Mouse (Mus musculus) retina, postnatal 1 day (tissue): ENCODE data around the gene Pde8b.
A peak's percentile ranks its signal among the peaks of the same experiment; 100 is the strongest.

Experiments used
- DNase-seq: peaks from one replicate; pipeline ENCODE4 v3.0.0-alpha.2; 2012

Gene Pde8b

DNA sequence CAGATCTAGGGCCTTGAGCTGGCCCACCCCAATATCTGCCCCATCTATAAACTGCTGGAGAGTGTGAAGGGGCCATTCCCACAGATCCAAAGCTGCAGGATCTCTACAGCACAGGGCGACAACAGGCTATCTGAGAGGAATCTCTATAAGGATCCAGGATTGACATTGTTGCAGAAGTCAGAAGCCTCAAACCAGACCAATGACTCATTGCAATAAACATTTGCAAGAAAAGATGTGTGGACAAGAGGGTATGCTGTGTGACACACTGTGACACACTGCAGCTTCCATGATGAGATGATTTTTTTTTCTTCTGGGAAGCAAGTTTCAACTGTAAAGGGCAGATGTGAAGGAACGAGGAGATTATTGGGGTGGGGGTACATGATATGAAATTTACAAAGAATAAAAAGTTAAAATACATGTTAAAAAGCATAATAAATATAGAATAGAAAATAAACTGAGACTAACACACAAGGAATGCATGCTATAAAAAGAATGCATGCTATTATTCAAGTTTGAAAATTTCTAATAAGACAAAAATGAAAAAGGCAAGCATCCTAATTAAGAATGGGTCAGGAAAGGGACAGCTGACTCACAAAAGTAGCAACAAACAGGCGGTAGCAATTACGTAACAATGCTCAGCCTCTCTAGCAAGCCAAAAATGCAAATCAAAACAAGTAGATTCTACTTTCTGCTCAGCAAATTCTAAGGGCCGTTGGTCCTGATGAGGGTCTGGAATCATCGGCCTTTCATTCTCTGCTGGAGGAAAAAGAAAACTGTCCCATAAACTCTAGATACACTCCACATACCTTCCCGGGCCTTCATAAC is 114.6 kb downstream of the Pde8b start:
- DNase-seq = no peak

DNA sequence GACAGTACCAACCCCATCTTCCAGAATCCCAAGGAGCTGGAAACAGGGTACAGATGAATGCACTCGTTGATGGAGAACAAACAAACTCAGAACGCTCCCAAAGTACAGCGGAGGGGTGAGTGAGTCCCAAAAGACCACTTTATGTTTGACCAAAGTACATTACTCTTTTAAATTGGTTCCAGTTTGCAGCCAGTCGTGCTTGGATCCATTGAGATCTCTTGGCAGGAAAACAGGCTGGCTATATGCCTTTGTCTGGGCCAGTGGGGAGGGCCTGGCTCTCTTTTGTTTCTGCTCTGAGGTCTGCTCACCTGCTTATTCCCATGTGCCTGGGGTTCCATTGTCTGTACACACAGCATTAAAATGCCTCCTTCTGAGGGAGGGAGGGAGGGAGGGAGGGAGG is 118.3 kb downstream of the Pde8b start:
- DNase-seq = no peak

DNA sequence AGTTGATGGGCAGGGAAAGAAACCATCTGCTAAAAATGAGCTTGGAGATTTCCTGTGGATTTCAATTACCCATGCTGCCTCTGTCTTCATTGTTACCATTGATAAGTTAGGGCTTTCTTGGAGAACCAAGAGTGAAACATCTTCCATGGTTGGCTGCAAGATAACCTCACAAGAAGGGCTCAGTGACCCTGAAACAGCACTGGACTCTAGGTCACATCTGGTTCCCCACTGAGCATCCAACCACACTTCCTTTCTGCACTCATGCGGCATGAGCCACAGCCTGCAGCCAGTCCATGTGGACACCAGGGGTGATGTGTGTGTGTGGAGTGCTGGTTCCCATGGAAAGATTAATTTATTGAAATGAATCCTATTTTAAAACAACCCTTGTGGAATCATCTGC is 119.1 kb downstream of the Pde8b start:
- DNase-seq = no peak

DNA sequence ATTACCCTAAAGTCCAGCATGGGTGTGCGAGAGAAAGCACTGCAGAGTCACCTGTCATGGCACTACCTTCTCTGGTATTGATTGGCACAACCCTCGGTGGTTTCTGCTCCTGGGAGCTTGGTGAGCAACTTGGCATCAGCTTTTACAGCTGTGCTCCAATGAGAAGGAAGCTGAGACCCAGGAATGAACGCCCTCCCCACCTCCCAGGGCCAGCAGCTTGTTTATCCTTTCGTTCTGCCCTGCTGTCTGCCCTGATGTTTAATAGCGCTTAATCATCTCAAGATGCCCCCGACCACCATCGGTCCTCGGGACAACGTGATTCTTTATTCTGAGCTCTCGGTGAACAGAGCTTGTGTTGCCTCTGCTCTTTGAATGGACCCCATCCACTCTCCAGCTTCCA is 122.8 kb downstream of the Pde8b start:
- no peak for DNase-seq

DNA sequence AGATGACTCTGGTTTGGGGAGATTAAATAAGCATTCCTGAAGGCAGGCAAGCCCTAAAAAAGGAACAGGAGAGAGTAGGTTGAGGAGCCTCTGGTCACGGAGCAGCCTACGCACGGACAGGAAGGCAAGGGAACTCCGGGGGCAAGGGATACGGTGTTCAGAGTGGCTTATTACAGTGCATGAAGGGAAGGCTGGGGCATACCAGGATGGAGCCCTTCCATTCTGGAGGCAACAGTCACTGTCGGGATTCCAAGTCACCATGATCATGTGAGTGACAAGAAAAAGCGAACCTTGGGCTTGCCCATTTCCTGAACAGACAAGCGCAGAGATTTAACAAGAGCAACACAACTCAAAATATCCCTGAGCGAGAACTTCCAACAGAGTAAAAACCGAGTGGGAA is 123.3 kb downstream of the Pde8b start:
- DNase-seq = no peak

DNA sequence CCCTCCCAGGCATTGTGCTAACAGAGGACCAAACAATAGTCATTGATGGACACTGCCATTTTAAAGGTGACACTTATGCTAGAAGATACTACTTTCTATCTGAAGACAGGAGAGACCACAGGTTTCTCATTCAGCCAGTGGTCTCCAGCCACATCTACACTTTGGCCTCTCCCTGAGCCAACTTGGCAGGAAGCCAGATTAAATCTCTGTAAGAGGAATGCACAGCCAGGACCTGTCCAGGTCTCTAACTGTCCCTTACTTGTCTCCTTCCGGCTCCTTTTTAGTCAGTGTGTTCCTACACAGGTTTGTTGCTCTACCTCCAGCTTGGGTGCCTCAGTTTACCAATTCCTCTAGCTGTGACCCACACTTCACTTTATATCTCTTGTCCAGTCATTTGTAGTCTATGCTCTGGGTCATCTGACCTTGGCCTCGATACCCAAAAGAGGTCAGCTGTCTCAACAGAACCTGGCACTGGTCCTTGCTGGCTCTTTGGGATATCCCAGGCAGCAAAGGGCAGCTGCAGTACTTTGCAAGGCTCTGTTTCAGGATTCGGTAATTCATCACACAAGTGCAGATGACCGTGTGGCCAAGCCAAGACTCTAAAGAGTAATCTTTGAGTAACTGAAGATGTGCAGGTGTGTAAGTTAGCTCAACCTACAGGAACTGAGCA is 124.5 kb downstream of the Pde8b start:
- peak; percentile 24 for DNase-seq

DNA sequence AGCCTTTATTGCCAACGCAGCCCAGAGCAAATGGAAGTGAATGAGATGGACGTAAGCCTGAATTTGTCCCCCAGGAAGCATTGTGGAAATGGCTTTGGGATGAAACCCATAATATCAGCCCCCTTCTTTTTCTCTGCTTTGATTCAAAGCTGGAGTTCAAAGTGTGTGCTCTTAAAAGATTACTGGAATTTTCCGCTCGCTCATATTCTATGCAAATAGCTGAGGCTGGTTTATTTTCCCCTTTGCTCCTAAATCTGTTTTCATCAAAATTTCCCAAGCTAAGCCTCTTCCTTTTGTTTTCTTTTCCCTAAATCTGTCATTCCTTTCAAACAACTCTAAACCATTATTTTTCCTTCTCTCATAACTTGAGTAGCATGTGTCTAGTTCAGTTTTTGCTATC is 129.6 kb downstream of the Pde8b start:
- no peak for DNase-seq

DNA sequence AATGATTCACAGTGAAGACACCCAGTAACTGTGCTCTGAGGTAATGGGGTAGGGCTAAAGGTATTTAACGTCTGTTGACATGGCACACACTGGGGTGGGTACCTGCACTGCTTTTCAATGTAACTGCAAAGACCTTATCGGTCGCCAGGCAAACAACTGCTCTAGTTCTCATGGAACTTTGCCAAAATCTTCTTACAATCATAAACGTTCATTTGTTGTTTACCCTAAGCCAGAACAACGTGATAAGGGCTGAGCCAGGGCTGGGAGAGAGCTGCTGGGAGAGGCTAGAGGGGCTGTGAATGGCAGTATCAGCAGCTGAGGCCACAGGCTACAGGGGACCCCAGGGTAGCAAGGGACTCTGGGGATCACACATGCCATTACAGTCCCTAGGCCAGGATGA is 136.4 kb downstream of the Pde8b start:
- no peak for DNase-seq

DNA sequence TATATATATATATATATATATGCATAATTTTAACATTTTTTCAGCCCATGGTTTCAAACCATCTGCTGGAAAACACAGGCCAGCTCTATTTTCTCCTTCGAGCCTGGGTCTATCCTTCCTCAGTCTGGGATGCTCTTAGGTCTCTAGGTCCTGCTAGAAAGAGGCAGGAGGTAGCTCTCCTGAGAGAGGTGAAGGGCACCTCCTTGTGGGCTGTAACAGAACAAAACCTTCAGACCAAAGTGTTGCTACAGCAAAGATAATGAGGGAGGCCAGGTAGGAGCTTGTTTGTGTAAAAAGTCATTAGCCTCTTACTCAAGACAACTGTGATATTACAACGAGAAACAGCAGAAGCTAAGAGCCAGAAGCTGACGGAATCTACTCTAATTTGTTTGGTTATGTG is 140.6 kb downstream of the Pde8b start:
- no peak for DNase-seq

DNA sequence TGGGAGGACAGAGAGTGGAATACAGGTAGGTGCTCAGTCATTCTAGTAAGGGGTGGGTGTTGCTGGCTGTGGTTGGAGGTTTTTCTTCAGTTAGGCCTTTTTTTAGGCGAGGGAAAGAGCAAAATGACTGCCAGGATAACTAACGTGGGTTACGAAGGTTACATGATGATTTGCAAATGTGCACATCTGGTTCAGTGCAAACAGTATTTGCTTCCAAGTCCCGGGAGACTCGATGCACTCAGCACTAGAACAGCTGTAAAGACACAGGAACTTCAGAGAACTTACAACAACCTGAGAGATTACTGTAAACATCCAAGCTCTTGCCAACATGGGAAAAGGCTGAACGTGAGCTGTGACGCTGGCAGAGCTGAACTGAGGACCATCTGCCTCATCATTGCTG is 142.1 kb downstream of the Pde8b start:
- no peak for DNase-seq

DNA sequence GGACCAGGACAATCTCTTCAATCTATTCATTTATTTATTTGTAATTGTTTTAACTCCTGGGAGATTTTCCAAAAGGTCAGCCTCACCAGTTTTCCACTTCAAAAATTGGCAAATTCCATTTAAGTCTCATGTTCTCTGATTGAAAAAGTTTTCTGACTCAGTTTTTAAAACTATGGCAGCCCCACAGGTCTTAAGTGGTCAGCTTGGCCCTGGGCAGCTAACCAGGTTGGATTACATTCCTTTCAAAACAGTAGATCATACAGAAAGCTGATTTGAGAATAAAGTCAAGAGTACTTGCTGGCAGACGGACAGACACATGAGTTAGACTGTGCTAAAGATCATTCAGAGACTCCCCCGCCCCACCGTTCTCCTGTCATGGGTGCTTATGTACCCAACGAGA is 145.3 kb downstream of the Pde8b start:
- DNase-seq = no peak

DNA sequence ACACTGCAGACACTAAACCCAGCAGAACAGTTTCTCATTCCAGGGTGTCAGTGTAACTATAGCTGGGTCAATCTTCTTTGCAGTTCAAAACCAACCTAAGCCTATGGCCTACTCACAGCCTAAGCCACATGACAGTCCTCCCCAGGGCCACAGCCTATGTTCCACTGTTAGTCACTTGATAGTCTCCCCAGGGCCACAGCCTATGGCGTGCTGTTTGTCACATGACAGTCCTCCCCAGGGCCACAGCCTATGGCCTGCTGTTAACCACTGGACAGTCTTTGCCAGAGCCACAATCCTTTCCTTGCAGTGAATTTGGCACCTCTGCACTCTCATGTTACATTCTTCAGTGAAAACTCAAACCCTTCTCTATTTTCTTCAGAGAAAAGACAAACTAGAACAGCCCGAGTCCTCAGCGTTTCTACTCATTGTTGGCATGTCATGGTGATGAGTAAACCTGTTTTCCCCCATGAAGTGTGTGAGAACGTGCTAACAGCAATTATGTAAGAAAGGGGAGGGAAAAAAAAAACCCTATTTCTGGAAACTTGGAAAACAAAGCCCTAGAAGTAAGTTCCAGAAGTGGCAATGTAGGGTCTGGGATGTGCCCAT is 147.0 kb downstream of the Pde8b start:
- no peak for DNase-seq

DNA sequence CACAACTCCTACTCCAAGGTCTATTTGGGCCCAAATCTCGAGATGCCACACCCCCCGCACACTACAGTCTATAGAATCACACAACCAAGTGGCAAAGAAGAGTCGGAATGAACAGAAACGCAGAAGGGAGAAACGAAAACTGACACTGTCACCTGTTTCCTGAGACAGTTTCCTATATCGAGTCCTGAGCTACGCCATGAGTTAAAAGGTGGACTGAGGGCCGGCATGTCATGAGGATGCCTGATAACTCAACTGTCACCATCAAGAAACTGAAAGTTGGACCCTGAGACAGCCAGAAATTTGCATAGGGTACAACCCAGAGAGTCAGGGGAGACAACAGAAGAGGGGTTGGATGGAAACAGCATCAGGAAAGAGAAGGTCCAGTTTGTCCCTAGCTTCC is 148.8 kb downstream of the Pde8b start:
- no peak for DNase-seq

DNA sequence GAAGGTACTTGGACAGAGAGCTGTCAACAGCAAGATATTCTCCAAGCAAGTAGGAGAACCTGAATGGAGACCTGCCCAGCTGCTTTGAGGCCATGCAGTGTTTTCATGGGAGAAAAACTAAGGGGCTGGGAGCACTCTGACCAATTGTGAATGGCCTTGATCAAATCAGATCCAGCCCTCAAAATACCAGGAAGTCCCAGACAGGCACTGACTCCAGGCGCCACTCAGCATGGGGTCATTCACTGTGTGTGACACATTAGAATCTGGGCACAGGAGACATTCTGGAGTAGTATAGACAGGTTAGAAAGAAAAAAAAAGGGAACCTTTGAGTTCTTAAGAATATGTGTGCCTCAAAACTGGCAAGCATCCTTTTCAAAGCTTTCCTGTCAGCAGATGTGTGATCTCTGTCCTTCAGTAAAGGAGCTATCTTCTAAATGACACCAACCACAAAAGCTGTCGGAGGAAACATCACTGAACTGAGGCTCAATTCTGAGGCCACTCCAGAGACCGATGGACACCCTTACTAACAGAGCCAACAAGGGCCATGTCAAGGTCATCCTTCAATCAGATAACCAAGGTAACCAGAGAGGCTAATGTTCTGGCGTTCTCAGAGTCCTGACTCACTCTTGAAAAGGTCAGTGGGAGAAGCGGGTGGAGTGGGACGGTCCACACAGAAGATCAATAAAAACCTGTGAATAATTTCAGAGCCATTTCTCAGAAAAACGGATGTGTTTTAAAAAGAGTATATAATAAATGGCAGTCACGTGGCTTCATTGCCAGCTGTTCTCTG is 151.0 kb downstream of the Pde8b start:
- DNase-seq = no peak

DNA sequence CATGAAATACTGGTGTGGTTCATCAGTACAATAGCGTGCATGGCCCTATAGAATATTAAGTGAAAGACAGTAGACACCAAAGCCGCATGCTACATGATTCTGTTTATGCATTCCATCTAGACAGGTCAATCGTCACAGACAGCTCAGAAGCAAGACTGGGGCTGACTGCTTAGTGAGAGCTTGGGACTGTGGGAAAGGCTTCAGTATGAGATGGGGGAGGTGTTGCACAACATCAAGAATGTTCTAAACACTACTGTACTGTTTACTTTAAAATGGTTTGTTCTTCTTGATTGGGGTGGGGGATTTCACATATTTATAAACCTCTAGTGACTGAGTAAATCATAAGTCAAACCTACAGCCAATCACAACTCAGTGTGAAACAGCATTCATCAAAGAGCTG is 153.5 kb downstream of the Pde8b start:
- DNase-seq = no peak

DNA sequence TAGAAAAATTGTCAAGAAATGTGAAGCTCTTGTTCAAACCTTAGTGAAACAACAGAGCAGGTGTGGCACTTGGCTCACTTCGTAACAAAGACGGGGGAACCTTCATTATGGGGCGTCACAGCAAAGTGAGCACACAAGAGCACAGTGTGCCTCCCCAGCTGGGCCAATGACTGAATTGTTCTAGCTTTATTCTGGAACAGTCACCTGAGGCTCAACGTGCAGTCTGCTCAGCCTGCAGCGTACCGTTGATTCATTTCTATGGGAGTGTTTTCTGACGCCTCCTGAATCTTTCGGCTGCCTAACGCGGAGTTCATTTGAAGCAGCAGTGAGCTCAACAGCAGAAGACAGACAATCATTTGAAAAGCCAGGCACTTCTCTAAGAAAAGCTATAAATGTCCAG is 154.3 kb downstream of the Pde8b start:
- DNase-seq = no peak

DNA sequence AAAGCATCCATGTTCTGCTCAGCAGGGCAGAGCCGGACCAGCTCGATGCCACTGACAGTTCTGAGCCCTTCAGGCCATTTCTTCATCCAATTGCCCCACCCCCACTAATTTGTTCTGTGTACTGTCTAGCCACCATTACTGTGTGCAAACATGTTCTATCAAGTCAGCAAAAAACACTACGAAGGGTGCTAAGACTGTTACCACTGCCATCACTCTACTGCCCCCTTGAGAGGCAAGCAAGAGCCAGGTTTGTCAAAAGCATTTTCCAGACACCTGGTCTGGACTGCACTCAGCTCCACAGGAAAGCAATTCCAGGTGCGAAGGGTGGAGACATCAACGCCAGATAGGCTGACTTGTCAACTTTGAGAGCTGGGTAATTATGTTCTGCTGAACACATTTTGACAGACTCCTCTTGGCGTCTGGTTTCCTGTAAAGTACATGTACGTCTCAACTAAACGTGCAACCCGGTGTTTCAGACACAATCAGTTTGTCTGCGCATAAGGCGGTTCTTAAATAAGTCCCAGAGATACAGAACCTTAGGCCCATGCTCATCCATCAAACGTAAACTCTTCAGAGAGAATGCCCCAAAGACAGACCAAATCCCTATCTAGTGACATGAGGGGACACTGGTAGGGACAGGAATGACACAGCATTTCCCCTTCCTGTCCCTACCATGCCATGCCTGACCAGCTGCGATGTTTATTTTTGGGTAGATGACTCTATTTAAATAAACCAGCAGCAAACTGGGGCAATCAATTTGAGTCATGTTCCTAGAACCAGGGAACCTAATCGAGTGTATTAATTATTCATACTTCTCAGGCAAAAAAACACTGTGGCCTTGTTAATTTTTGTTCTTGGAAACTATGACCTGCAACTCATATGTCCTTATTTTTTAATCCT is 158.3 kb downstream of the Pde8b start:
- DNase-seq = peak; percentile 34

DNA sequence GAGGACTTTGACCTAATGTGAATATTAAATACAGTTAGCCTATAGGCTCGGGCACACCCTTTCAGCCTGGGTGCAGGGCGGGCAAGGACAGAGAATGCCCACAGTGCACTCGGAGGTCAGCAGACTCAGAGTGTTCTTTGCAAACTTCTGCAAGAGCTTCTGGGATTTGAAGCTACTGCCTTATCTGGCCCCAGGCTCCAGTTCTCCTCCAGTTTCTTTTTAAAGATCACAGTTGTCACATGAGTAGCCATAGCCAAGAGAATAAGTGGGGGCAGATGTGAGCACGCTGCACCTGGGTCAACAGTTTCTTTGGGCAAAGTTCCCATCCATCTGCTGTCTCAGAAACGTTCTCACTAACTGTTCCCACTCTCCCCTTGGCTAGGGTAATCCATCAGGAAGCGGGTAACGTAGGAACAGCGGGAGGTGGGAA is 162.8 kb downstream of the Pde8b start:
- no peak for DNase-seq

DNA sequence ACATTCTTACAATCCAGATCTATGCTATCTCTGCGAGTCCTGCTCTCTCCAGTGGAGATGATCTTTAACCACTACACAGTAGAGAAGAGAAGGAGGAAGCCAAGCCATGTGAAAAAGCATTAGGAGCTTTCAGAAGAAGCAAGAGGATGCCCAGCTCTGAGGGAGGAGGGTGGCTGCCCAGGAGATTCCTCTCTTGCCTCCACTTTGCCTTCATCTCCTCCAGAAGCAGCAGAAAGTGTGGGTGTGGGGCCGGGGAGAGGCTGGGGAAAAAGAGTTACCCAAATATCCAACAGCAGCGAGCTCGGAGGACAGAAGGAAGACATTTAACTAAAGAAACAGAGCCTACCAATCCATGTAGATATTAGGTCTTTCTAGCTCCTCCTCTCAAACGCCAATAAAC is 164.1 kb downstream of the Pde8b start:
- no peak for DNase-seq

DNA sequence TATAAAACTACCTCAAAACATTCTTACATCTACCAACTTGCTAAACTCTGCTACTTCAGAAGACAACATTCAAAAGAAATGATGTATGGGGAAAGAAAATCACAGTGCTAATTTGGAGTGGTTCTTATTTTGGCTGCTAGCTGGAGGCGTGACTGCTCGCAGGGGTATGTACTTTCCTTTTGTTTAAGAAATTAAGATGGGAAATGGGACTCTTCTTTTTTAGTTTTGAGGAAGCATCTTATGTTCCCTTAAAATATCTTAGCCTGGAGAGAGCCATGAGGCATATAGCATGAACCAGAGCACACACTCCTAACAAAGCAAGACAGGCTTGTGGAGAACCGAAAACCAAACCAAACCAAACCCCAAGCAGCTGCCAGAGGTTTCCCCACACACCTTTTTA is 167.5 kb downstream of the Pde8b start:
- DNase-seq = no peak

DNA sequence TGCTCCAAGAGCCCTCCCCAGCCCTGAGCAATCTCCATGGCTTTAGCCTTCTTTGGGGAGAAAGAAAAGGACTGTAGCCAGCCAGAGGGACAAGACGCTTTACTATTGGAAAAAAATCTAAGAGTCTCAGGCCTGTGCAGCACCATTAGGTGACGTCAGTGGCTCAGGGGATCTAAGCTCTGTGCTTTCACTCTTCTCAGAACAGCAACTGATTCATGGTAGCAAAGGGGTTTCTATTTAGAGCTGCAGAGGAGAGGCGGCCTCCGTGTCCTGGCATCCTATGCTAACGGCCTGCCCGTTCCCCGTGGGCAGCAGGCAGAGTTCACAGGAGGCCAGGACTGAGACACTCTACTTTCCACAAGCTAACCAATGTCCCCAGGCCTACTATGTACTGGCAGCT is 169.1 kb downstream of the Pde8b start:
- DNase-seq = no peak

DNA sequence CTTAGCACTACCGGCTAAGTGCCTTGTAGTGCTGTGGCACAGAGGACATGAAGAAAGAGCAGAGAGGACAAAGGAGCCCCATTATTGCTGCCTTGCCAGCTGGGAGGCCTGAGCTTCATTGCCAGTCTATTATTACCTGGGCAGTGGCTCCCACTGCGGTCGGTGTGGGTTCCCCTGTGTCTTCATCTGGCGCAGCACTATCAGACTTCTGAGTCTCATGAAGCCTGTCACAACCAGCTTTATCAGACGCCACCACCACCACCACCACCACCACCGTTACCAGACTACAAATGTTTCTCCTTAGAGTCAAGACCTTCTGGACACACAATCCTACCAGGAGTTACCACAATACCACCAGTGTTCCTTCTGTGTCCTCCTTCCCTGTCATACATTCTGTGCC is 171.6 kb downstream of the Pde8b start:
- DNase-seq = no peak
